Mouse (Mus musculus) limb, embryonic 10.5 days (tissue): ENCODE results near the gene Pnpt1. TPM values are rescaled to one million over a fixed set of nuclear protein-coding genes. Genes with fewer than 3 reads are reported as not detected.

ENCODE experiments used
- DNase-seq: peaks from one replicate; pipeline ENCODE4 v3.0.0-alpha.2; 2017; ENCODE audit warnings: low spot score
- H3K27ac ChIP-seq: fragments of 300-500 bp; sonication (generic); 2 replicates; pipeline ENCODE4 v1.5.1; 2016; ENCODE audit warnings: mild to moderate bottlenecking
- H3K27me3 ChIP-seq: fragments of 300-500 bp; sonication (generic); 2 replicates; pipeline ENCODE4 v1.6.1; 2016; ENCODE audit warnings: low read depth, mild to moderate bottlenecking; ENCODE audit not compliant: poor library complexity, severe bottlenecking
- H3K36me3 ChIP-seq: fragments of 300-500 bp; sonication (generic); 2 replicates; pipeline ENCODE4 v1.6.1; 2016; ENCODE audit warnings: mild to moderate bottlenecking, moderate library complexity
- H3K4me1 ChIP-seq: fragments of 300-500 bp; sonication (generic); 2 replicates; pipeline ENCODE4 v1.6.1; 2016
- H3K4me3 ChIP-seq: fragments of 300-500 bp; sonication (generic); 2 replicates; pipeline ENCODE4 v1.5.1; 2016; ENCODE audit warnings: mild to moderate bottlenecking, moderate library complexity
- H3K9me3 ChIP-seq: fragments of 300-500 bp; sonication (generic); replicated peaks from 2 replicates; pipeline ENCODE4 v1.6.1; 2016; ENCODE audit warnings: mild to moderate bottlenecking
- WGBS: fragments of 180-500 bp; shearing (Covaris S2); methylation state at CpG from one replicate; pipeline ENCODE4 v1.1.7; 2016; 5-methylcytosine and 5-hydroxymethylcytosine counted together
- polyA plus RNA-seq: library from polyadenylated mRNA; unstranded; fragments of >200 nt; fragmentation: Nextera tagmentation; extraction: Ambion mirVana; gene quantifications from 2 replicates; pipeline ENCODE4 v1.2.1, GENCODE M21; 2016

Gene Pnpt1
- polyA plus RNA-seq, 1 experiment from 2014 or later = 51.5 TPM

DNA sequence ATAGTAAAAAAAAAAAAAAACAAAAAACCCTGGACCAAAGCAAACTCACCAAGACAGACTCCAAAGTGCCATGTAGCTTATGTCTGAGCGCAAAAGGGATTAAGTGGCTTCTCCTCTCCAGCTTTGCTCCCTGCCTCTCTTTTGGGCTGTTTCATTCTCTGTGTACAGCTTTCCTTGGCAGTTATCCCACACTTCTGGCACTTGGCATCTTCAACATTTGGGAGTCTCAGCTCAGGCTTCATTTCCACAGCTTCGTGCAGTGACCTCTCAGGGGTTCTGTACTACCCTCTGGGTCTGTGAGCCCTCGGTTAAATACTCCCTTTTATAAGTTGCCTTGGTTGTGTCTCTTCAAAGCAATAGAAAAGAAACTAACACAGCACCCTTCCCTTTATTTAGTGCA, 50.1 kb downstream of the Pnpt1 start:
- H3K4me3 ChIP-seq = no peak overlapping the region
- H3K36me3 ChIP-seq = peaks cover 63% of the 10 kb centered on the region
- 96% methylated on average over 3 of the region's 3 CpGs for WGBS
- H3K9me3 ChIP-seq = no peaks in the 10 kb centered on the region
- no peaks in the 10 kb centered on the region for H3K4me1 ChIP-seq
- DNase-seq = no peak
- H3K27ac ChIP-seq = no peak overlapping the region
- no peaks in the 10 kb centered on the region for H3K27me3 ChIP-seq

DNA sequence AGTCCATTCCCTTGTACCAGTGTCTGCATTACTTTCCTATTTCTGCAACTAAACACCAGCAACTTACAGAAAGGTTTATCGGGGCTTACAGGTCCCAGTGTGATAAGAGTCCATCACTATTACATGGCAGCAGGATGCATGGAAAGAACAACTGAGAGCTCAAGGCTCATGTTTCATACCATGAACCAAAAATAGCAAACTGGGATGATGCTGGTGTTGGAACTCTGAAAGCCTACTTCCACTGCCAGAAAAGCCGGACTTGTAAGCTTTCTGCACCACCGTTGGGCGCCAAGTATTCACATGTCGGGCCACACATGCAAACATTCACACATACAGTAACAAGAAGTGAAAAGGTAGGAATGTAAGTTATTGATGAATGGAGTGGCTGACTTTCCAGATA, 51.2 kb downstream of the Pnpt1 start:
- no peak overlapping the region for H3K27ac ChIP-seq
- no peaks in the 10 kb centered on the region for H3K9me3 ChIP-seq
- WGBS = 96% methylated on average over 5 of the region's 5 CpGs
- H3K4me3 ChIP-seq = no peak overlapping the region
- DNase-seq = no peak
- H3K27me3 ChIP-seq = no peaks in the 10 kb centered on the region
- no peaks in the 10 kb centered on the region for H3K4me1 ChIP-seq
- peaks cover 71% of the 10 kb centered on the region for H3K36me3 ChIP-seq

DNA sequence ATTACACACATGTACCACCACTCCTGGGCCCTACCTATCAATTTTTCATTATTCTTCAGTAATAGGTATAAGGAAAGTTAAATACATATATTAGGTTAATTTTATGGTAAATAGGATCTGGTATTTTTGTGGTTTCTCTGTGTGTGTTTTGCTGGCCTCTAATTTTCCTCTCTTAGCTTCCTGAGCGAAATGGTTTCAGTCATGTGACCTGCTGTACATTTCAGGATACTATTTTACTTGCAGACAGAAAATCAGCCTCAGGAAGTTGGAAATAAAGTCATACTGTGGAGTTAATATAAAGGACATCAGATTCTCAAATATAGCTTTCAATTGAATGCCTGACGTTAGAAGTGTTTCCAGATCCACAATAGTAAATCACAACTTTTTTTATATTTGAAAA, 58.4 kb downstream of the Pnpt1 start:
- WGBS = 89% methylated on average over 2 of the region's 2 CpGs
- DNase-seq = no peak
- Histone ChIP-seq H3K4me1 (no peaks in the 10 kb centered on the region), H3K27ac (no peak overlapping the region), H3K4me3 (no peak overlapping the region), H3K27me3 (no peaks in the 10 kb centered on the region), H3K36me3 (peaks cover 84% of the 10 kb centered on the region), H3K9me3 (no peaks in the 10 kb centered on the region)

DNA sequence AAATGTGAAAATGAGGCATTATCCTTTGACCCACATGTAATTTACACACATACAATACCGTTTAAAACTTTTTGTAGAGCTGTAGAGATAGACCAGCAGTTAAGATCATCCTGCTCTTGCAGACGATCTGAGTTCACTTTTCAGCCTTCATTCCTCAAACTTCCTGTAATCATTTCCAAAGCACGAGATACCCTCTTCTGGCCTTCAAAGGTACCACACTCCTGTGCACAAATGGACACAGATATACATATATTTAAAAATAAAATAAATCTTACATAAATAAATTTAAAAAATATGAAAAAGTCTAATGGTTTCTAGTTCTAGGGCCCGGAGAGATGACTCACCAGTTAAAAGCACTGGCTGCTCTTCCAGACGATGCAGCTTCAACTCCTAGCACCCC, 73.1 kb downstream of the Pnpt1 start:
- Histone ChIP-seq H3K4me3 (no peak overlapping the region), H3K4me1 (no peaks in the 10 kb centered on the region), H3K9me3 (no peaks in the 10 kb centered on the region), H3K27ac (no peak overlapping the region), H3K27me3 (no peaks in the 10 kb centered on the region), H3K36me3 (peaks cover 80% of the 10 kb centered on the region)
- DNase-seq = no peak
- WGBS = 86% methylated on average over 5 of the region's 5 CpGs

DNA sequence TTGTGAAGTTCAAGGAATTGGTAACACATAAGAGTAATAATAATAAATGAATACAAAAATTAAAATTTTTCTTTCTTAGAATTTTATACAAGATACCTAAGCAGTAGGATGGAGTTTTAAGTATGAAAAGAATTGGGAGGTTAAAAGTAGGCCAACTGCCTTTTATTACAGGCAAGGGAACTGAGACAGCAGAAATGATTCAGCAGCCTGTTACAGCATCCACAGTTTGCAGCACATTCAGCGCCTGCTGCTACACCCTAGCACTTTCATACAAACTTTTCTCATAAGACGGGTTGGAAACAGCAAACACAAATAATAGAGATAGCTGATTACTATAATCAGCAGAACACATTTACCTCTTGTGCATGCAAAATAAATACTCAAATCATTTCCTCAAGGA, 79.2 kb downstream of the Pnpt1 start:
- Histone ChIP-seq H3K4me3 (no peak overlapping the region), H3K27ac (no peak overlapping the region), H3K9me3 (no peaks in the 10 kb centered on the region), H3K27me3 (no peaks in the 10 kb centered on the region), H3K36me3 (peaks cover 82% of the 10 kb centered on the region), H3K4me1 (no peaks in the 10 kb centered on the region)
- WGBS = 94% methylated on average over 2 of the region's 2 CpGs
- DNase-seq = no peak

Other genes with a start within 250 kb of the Pnpt1 start
- 85.4 and 99.3 TPM in 2 replicates for gene Ppp4r3b, start 42.1 kb downstream of the Pnpt1 start, polyA plus RNA-seq
- gene Cfap36, start 116.7 kb downstream of the Pnpt1 start, polyA plus RNA-seq = 48.0 and 51.4 TPM in 2 replicates
- 29.4 and 36.4 TPM in 2 replicates for gene Ccdc88a, start 242.9 kb downstream of the Pnpt1 start, polyA plus RNA-seq